ENCODE assay signal across 9 mouse cellular contexts in genomic region chr13:111979428-111980204, GRCm38 (mm10).
DNase-seq lines count a peak whose midpoint lies in the region; ATAC-seq and TF ChIP-seq lines count a peak whose summit lies in the region.
"Had no signal": no experiment of that assay in that cellular context is flagged by ENCODE, and none has a peak within 500 bp of the region (broad histone marks: within the 10 kb centered on the region; RNA-seq: fewer than 3 reads in every experiment).

No protein-coding gene starts in this region.

- no peaks in the 10 kb centered on the region; the same call in 1 of the 2 replicates for H3K4me1 ChIP-seq in midbrain, embryonic 11.5 days (ENCODE audit: control insufficient read depth, insufficient read depth, low read length)

- ATAC-seq in erythroblast, adult 5-6 weeks (replicated peaks; ENCODE audit: low FRiP score, poor library complexity, severe bottlenecking), result peak; percentile 37; the same call in 1 of the 2 replicates
- ATAC-seq in midbrain, embryonic 11.5 days (ENCODE audit: low FRiP score), result no peak

- H3K27me3 ChIP-seq in midbrain, embryonic 11.5 days (ENCODE audit: control insufficient read depth, insufficient read depth, low read length), result no peaks in the 10 kb centered on the region

- DNase-seq in gastrocnemius, adult 2 months, result no peak
- no peak for DNase-seq in gastrocnemius, postnatal 25 days
- DNase-seq in B cell, adult 2 months, result peak; percentile 52 to 57
- peak; percentile 49 for DNase-seq in kidney, adult 9 months
- DNase-seq in left cerebral cortex, adult 9 months (ENCODE audit: low spot score in 2 of 2), result no peak
- no peak for DNase-seq in midbrain, embryonic 11.5 days (ENCODE audit: low spot score, missing footprints)
- DNase-seq in ovary, adult 18-20 months (ENCODE audit: low spot score), result no peak

- H3K4me2 ChIP-seq in midbrain, embryonic 11.5 days, result no peak overlapping the region

- no peak overlapping the region for H3K9ac ChIP-seq in midbrain, embryonic 11.5 days (ENCODE audit: low read length)

- no peaks in the 10 kb centered on the region for H3K36me3 ChIP-seq in midbrain, embryonic 11.5 days (ENCODE audit: control insufficient read depth, insufficient read depth, low read length)

- 58% methylated on average over 17 of the region's 17 CpGs for WGBS in midbrain, embryonic 11.5 days

- peak overlapping the region; percentile 53 for H3K4me3 ChIP-seq in gastrocnemius, adult 2 months
- no peak overlapping the region for H3K4me3 ChIP-seq in midbrain, embryonic 11.5 days (ENCODE audit: low read depth, low read length)
- H3K4me3 ChIP-seq: erythroblast, embryonic 14.5 days had no signal

- no peak for TF ChIP-seq CTCF in gastrocnemius, adult 2 months (IDR thresholded peaks at IDR 0.05)

- H3K9me3 ChIP-seq in midbrain, embryonic 11.5 days (ENCODE audit: control insufficient read depth, low read length), result no peaks in the 10 kb centered on the region

- H3K27ac ChIP-seq in gastrocnemius, adult 2 months, result peak overlapping the region; percentile 63
- H3K27ac ChIP-seq in midbrain, embryonic 11.5 days (ENCODE audit: low read depth, low read length), result no peak overlapping the region

- intact Hi-C loops in gastrocnemius, adult 2 months (cut with DNase I), result no loop called here

Comparison
In these comparisons a context has a peak if more than half of its experiments do, and no peak if none do; other contexts are left out.
1. DNase-seq: peak in B cell, adult 2 months (2 of 2) and kidney, adult 9 months (single experiment); none in gastrocnemius, adult 2 months (single experiment), gastrocnemius, postnatal 25 days (single experiment), left cerebral cortex, adult 9 months (0 of 2), midbrain, embryonic 11.5 days (single experiment) and ovary, adult 18-20 months (single experiment).